Mouse (Mus musculus): ENCODE results near the gene Zfp39.

DNA sequence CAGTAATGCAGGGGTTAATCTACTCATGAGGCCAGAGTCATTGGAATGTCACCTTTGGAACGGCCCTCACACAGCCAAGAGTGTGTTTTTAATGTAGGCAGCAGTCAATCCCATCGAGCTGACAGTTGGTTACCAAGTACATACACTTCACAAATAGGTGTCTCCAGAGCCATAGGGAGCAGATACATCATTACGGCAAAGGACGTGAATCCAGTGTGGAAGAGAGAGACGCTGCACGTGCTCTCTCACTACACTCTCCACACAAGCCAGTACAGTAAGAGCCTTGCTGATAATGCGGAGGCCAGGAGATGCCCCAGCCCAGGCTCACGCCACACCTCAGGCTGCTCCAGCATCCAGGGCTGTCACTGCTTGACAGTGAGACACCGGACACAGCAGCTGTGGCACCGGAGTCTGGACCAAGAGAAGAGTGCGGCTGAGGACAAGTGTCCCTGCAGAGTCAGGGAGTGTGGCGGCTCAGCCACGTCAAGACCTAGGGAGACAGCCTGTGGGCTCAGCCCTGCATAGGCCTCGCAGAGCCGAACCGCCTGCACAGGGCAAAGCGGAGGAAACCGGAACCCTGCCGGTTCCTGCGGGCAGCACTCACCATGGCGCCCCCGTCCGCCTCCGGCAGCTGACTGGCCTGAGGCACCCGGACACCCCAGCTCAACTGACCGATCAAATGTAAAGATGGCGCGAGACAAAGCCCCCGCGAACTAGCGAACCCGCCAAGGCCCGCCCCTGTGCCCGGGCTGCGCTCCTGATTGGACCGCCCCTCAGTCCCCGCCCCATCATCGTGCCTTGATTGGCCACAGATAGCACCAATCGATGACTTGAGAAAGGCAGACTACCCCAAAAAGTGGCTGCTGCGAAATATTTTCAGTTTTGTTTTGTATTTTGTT is at the start of gene Zfp39:
- no peak for TF ChIP-seq CTCF (IDR thresholded peaks at IDR 0.05; ENCODE audit: low read depth, low read length)
- no peak for TF ChIP-seq TAL1 (conservative IDR thresholded peaks at IDR 0.05; ENCODE audit: low read depth, low read length)
- no peak for TF ChIP-seq GATA1 (IDR thresholded peaks at IDR 0.05; ENCODE audit: borderline replicate concordance, low read length)
- TF ChIP-seq GATA2 (IDR thresholded peaks at IDR 0.05; ENCODE audit: borderline replicate concordance, low read depth, low read length) = no peak

All from G1E (cell line).